Mouse (Mus musculus) embryonic fibroblast, embryonic 13.5 days (primary cell): ENCODE results near the gene Ntrk3.

Source experiments
- CTCF ChIP-seq: IDR thresholded peaks from 2 replicates; pipeline ENCODE4 v1.5.1; 2011; ENCODE audit warnings: mild to moderate bottlenecking, control low read depth, low read length, moderate library complexity, borderline replicate concordance; ENCODE audit not compliant: insufficient read depth
- POLR2A ChIP-seq: IDR thresholded peaks from 2 replicates; pipeline ENCODE4 v1.6.1; 2011; ENCODE audit warnings: low read depth, mild to moderate bottlenecking, control low read depth, low read length, moderate library complexity

DNA sequence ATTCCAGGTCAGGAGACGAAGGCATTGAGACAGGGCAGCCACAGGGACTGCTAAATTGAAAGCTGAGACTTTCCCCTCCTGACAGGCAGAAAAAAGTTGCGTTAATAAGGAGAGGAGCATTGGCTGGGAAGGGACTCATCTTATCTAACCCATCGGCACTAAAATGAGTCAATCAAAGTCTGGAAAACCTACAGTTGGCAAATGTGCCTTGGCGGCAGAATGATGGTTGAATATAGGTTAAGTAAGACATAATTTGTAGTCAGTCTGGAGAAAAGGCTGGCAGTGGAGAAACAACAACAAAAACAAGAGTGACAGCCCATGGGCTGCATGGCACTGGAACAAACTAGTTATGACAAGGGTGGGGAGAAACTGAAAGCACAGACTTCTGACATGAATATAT lies 360.9 kb downstream of the Ntrk3 start:
- TF ChIP-seq CTCF (no peak), POLR2A (no peak)
